Mouse (Mus musculus) lung, adult 2 months (tissue): ENCODE measurements around the gene Rpl37.

ENCODE experiments used
- CTCF ChIP-seq: fragments of 200-500 bp; IDR thresholded peaks from 2 replicates; pipeline ENCODE4 v1.5.1; 2011; ENCODE audit warnings: mild to moderate bottlenecking, low read length, control low read depth; ENCODE audit not compliant: insufficient read depth
- POLR2A ChIP-seq: fragments of 200-500 bp; IDR thresholded peaks from 2 replicates; pipeline ENCODE4 v1.6.1; 2011; ENCODE audit warnings: low read depth, mild to moderate bottlenecking, control low read depth, low read length, borderline replicate concordance; ENCODE audit errors: extremely low read depth

DNA sequence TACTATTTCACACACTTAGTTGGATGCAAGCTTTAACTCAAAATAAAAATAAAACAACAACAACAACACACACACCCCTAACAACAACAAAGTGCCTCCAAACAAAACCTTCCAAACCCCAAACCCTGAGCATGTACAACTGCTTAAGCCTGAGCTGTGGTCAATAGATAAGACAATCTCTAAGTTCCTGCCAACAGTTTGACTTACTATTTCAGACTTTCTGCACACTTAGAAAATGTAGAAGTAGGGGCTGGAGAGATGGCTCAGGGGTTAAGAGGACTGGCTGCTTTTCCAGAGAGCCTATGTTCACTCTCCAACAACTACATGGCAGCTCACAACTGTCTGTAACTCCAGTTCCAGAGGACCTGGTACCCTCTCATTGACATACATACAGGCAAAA is 23.9 kb downstream of the Rpl37 start:
- TF ChIP-seq POLR2A (no peak), CTCF (no peak)
